In genomic region chr1:56983100-56983590, GRCm38 (mm10) we compare ENCODE assay signal across 31 mouse cellular contexts. TPM values are rescaled to one million over a fixed set of nuclear protein-coding genes. Genes with fewer than 3 reads are reported as not detected.
DNase-seq lines count a peak whose midpoint lies in the region; ATAC-seq lines count a peak whose summit lies in the region.
"Had no signal": no experiment of that assay in that cellular context is flagged by ENCODE, and none has a peak within 500 bp of the region (broad histone marks: within the 10 kb centered on the region; RNA-seq: fewer than 3 reads in every experiment).

No protein-coding gene starts in this region.

- no peak overlapping the region for H3K4me2 ChIP-seq in forebrain, embryonic 14.5 days (ENCODE audit: low read length)
- no peak overlapping the region for H3K4me2 ChIP-seq in forebrain, embryonic 13.5 days
- H3K4me2 ChIP-seq in midbrain, embryonic 11.5 days, result no peak overlapping the region
- no peak overlapping the region for H3K4me2 ChIP-seq in midbrain, embryonic 13.5 days (replicated peaks)
- H3K4me2 ChIP-seq: forebrain, embryonic 15.5 days; heart, embryonic 12.5 days; hindbrain, embryonic 13.5 days; lung, embryonic 15.5 days had no signal

- 0 out of 2 replicates have a peak, but pooled peaks have one; percentile 40 for ATAC-seq in forebrain, embryonic 14.5 days
- ATAC-seq in forebrain, embryonic 13.5 days, result no peak
- ATAC-seq in midbrain, embryonic 11.5 days (ENCODE audit: low FRiP score), result no peak
- ATAC-seq in midbrain, embryonic 13.5 days, result no peak
- ATAC-seq: CD4-positive, CD25-positive, alpha-beta regulatory T cell, adult 4 months; inflammation-experienced regulatory T-cells, adult 6 months had no signal

- peaks cover 68% of the 10 kb centered on the region for H3K27me3 ChIP-seq in forebrain, embryonic 14.5 days (replicated peaks; ENCODE audit: control insufficient read depth, insufficient read depth, low read length)
- peaks cover 87% of the 10 kb centered on the region for H3K27me3 ChIP-seq in forebrain, embryonic 13.5 days
- H3K27me3 ChIP-seq in midbrain, embryonic 11.5 days (ENCODE audit: control insufficient read depth, insufficient read depth, low read length), result peaks cover 82% of the 10 kb centered on the region
- H3K27me3 ChIP-seq in midbrain, embryonic 13.5 days, result peaks cover 94% of the 10 kb centered on the region
- peaks cover 98% of the 10 kb centered on the region for H3K27me3 ChIP-seq in embryonic facial prominence, embryonic 10.5 days (replicated peaks; ENCODE audit: low read depth, poor library complexity, severe bottlenecking)
- H3K27me3 ChIP-seq in limb, embryonic 10.5 days (ENCODE audit: low read depth, poor library complexity, severe bottlenecking), result peaks cover 98% of the 10 kb centered on the region

- no peaks in the 10 kb centered on the region for H3K36me3 ChIP-seq in forebrain, embryonic 14.5 days (ENCODE audit: control insufficient read depth, insufficient read depth, low read length)
- H3K36me3 ChIP-seq in forebrain, embryonic 13.5 days (ENCODE audit: poor library complexity, severe bottlenecking), result no peaks in the 10 kb centered on the region
- no peaks in the 10 kb centered on the region for H3K36me3 ChIP-seq in midbrain, embryonic 11.5 days (ENCODE audit: control insufficient read depth, insufficient read depth, low read length)
- H3K36me3 ChIP-seq in midbrain, embryonic 13.5 days, result no peaks in the 10 kb centered on the region
- no peaks in the 10 kb centered on the region for H3K36me3 ChIP-seq in embryonic facial prominence, embryonic 10.5 days (replicated peaks)
- H3K36me3 ChIP-seq in limb, embryonic 10.5 days, result no peaks in the 10 kb centered on the region
- H3K36me3 ChIP-seq: forebrain, embryonic 15.5 days; heart, embryonic 12.5 days; hindbrain, embryonic 13.5 days; limb, embryonic 15.5 days; lung, embryonic 15.5 days had no signal

- no peak overlapping the region for H3K4me3 ChIP-seq in forebrain, embryonic 14.5 days (ENCODE audit: low read depth, low read length)
- H3K4me3 ChIP-seq in forebrain, embryonic 13.5 days, result no peak overlapping the region
- no peak overlapping the region for H3K4me3 ChIP-seq in midbrain, embryonic 11.5 days (ENCODE audit: low read depth, low read length)
- H3K4me3 ChIP-seq in midbrain, embryonic 13.5 days (replicated peaks), result no peak overlapping the region
- no peak overlapping the region for H3K4me3 ChIP-seq in embryonic facial prominence, embryonic 10.5 days
- H3K4me3 ChIP-seq in limb, embryonic 10.5 days, result no peak overlapping the region
- H3K4me3 ChIP-seq: erythroblast, embryonic 14.5 days; forebrain, embryonic 15.5 days; heart, embryonic 12.5 days; hindbrain, embryonic 13.5 days; lung, embryonic 15.5 days; myocyte had no signal

- H3K4me1 ChIP-seq in forebrain, embryonic 14.5 days (ENCODE audit: control insufficient read depth, insufficient read depth, low read length), result 0 out of 2 replicates have a peak, but pooled peaks cover 2% of the 10 kb centered on the region
- peaks cover 15% of the 10 kb centered on the region for H3K4me1 ChIP-seq in forebrain, embryonic 13.5 days
- H3K4me1 ChIP-seq in midbrain, embryonic 11.5 days (ENCODE audit: control insufficient read depth, insufficient read depth, low read length), result no peaks in the 10 kb centered on the region
- H3K4me1 ChIP-seq in midbrain, embryonic 13.5 days (replicated peaks), result peaks cover 16% of the 10 kb centered on the region
- peaks cover 42% of the 10 kb centered on the region for H3K4me1 ChIP-seq in embryonic facial prominence, embryonic 10.5 days
- peaks cover 38% of the 10 kb centered on the region for H3K4me1 ChIP-seq in limb, embryonic 10.5 days

- no peak overlapping the region for H3K27ac ChIP-seq in forebrain, embryonic 14.5 days (ENCODE audit: low read depth, low read length)
- H3K27ac ChIP-seq in forebrain, embryonic 13.5 days, result no peak overlapping the region
- H3K27ac ChIP-seq in midbrain, embryonic 11.5 days (ENCODE audit: low read depth, low read length), result no peak overlapping the region
- H3K27ac ChIP-seq in midbrain, embryonic 13.5 days, result no peak overlapping the region
- 0 out of 2 replicates have a peak overlapping the region, but pooled peaks have one; percentile 19 for H3K27ac ChIP-seq in embryonic facial prominence, embryonic 10.5 days (replicated peaks)
- H3K27ac ChIP-seq in limb, embryonic 10.5 days, result no peak overlapping the region
- H3K27ac ChIP-seq: forebrain, embryonic 15.5 days; hindbrain, embryonic 13.5 days; kidney, postnatal 0 days; limb, embryonic 15.5 days; liver, embryonic 14.5 days; lung, embryonic 15.5 days had no signal

- DNase-seq in forebrain, embryonic 14.5 days (ENCODE audit: low spot score), result peak; percentile 32
- peak; percentile 94 for DNase-seq in midbrain, embryonic 11.5 days (ENCODE audit: low spot score, missing footprints)
- peak; percentile 38 for DNase-seq in embryonic facial prominence, embryonic 10.5 days (ENCODE audit: low spot score)
- DNase-seq in limb, embryonic 10.5 days (ENCODE audit: low spot score), result peak; percentile 46
- DNase-seq in frontal cortex, postnatal 10 days (ENCODE audit: low spot score in 2 of 2), result no peak
- DNase-seq in right cerebral cortex, postnatal 14 days, result no peak
- DNase-seq: adrenal gland, postnatal 25 days; cerebellum, adult 11 months; cerebellum, adult 9-11 months; gastrocnemius, postnatal 14 days; heart, adult 18-20 months; heart, postnatal 10 days; kidney, adult 18-20 months; layer of hippocampus, postnatal 36 days; lung, postnatal 4 days; right cerebral cortex, postnatal 4 days; thymus, adult 18-20 months; thymus, postnatal 4 days had no signal

- H3K9me3 ChIP-seq in forebrain, embryonic 14.5 days (replicated peaks; ENCODE audit: control insufficient read depth, low read length), result no peaks in the 10 kb centered on the region
- no peaks in the 10 kb centered on the region for H3K9me3 ChIP-seq in forebrain, embryonic 13.5 days (replicated peaks)
- no peaks in the 10 kb centered on the region for H3K9me3 ChIP-seq in midbrain, embryonic 11.5 days (ENCODE audit: control insufficient read depth, low read length)
- no peaks in the 10 kb centered on the region for H3K9me3 ChIP-seq in midbrain, embryonic 13.5 days
- no peaks in the 10 kb centered on the region for H3K9me3 ChIP-seq in embryonic facial prominence, embryonic 10.5 days
- H3K9me3 ChIP-seq in limb, embryonic 10.5 days (replicated peaks), result no peaks in the 10 kb centered on the region
- H3K9me3 ChIP-seq: forebrain, embryonic 15.5 days; heart, embryonic 12.5 days; hindbrain, embryonic 13.5 days; limb, embryonic 15.5 days; lung, embryonic 15.5 days had no signal

- WGBS in forebrain, embryonic 14.5 days, result 2% methylated on average over 8 of the region's 8 CpGs
- WGBS in forebrain, embryonic 13.5 days, result under 1% methylated on average over 8 of the region's 8 CpGs
- WGBS in midbrain, embryonic 11.5 days, result 1% methylated on average over 8 of the region's 8 CpGs
- WGBS in midbrain, embryonic 13.5 days, result under 1% methylated on average over 8 of the region's 8 CpGs
- WGBS in embryonic facial prominence, embryonic 10.5 days, result 2% methylated on average over 8 of the region's 8 CpGs
- WGBS in limb, embryonic 10.5 days, result 2% methylated on average over 8 of the region's 8 CpGs

- no peak overlapping the region for H3K9ac ChIP-seq in forebrain, embryonic 14.5 days (ENCODE audit: low read length)
- H3K9ac ChIP-seq in forebrain, embryonic 13.5 days, result no peak overlapping the region
- no peak overlapping the region for H3K9ac ChIP-seq in midbrain, embryonic 11.5 days (ENCODE audit: low read length)
- no peak overlapping the region for H3K9ac ChIP-seq in midbrain, embryonic 13.5 days (replicated peaks)
- H3K9ac ChIP-seq: forebrain, embryonic 15.5 days; heart, embryonic 12.5 days; hindbrain, embryonic 13.5 days; limb, embryonic 15.5 days; liver, embryonic 14.5 days; lung, embryonic 15.5 days had no signal

RNA-seq across cellular contexts. Expression of gene Satb2, which starts 4.7 kb away (rescaled TPM):
- 20.1 and 40.6 TPM in 2 replicates for polyA plus RNA-seq in forebrain, embryonic 14.5 days (2014; fragmentation: Nextera tagmentation; extraction: Ambion mirVana)
- polyA plus RNA-seq in forebrain, embryonic 13.5 days (2015; fragmentation: Nextera tagmentation; extraction: Ambion mirVana), result 5.5 and 10.2 TPM in 2 replicates
- polyA plus RNA-seq in midbrain, embryonic 11.5 days (2014; fragmentation: Nextera tagmentation; extraction: Ambion mirVana), result 1.2 and 1.5 TPM in 2 replicates
- polyA plus RNA-seq in midbrain, embryonic 13.5 days (2015; fragmentation: Nextera tagmentation; extraction: Ambion mirVana), result 0.80 and 1.9 TPM in 2 replicates
- 9.0 and 11.3 TPM in 2 replicates for polyA plus RNA-seq in embryonic facial prominence, embryonic 10.5 days (2016; fragmentation: Nextera tagmentation; extraction: Ambion mirVana)
- 1.1 and 2.2 TPM in 2 replicates for polyA plus RNA-seq in limb, embryonic 10.5 days (2016; fragmentation: Nextera tagmentation; extraction: Ambion mirVana)
- polyA plus RNA-seq: CD4-positive, CD25-positive, alpha-beta regulatory T cell, adult 4 months; erythroblast, embryonic 14.5 days; inflammation-experienced regulatory T-cells, adult 6 months had no signal

Comparison
In these comparisons a context has a peak if more than half of its experiments do, and no peak if none do; other contexts are left out.
1. DNase-seq: peak in forebrain, embryonic 14.5 days (single experiment), midbrain, embryonic 11.5 days (single experiment), embryonic facial prominence, embryonic 10.5 days (single experiment) and limb, embryonic 10.5 days (single experiment); none in frontal cortex, postnatal 10 days (0 of 2) and right cerebral cortex, postnatal 14 days (single experiment).